Comparison of ENCODE assay signal across 28 mouse cellular contexts in genomic region chr8:8037929-8038328, GRCm38 (mm10).
A peak's percentile ranks its signal among the peaks of the same experiment; 100 is the strongest.
DNase-seq lines count a peak whose midpoint lies in the region; ATAC-seq and TF ChIP-seq lines count a peak whose summit lies in the region.
"Had no signal": no experiment of that assay in that cellular context is flagged by ENCODE, and none has a peak within 500 bp of the region (broad histone marks: within the 10 kb centered on the region; RNA-seq: fewer than 3 reads in every experiment).

No protein-coding gene starts in this region.

- no peak for TF ChIP-seq CTCF in midbrain, postnatal 0 days (IDR thresholded peaks at IDR 0.05)

- 11% methylated on average over 1 of the region's 1 CpGs for WGBS in midbrain, embryonic 10.5 days
- 46% methylated on average over 1 of the region's 1 CpGs for WGBS in midbrain, postnatal 0 days
- 59% methylated on average over 1 of the region's 1 CpGs for WGBS in intestine, embryonic 16.5 days

- H3K36me3 ChIP-seq in midbrain, embryonic 10.5 days, result no peaks in the 10 kb centered on the region
- no peaks in the 10 kb centered on the region for H3K36me3 ChIP-seq in midbrain, postnatal 0 days (ENCODE audit: insufficient read depth, low read length)
- H3K36me3 ChIP-seq in intestine, embryonic 16.5 days (ENCODE audit: control insufficient read depth, insufficient read depth, low read length), result no peaks in the 10 kb centered on the region
- H3K36me3 ChIP-seq: embryonic facial prominence, embryonic 12.5 days; G1E; heart, embryonic 15.5 days; liver, embryonic 15.5 days; neural tube, embryonic 13.5 days had no signal

- H3K9me3 ChIP-seq in midbrain, embryonic 10.5 days (replicated peaks), result no peaks in the 10 kb centered on the region
- no peaks in the 10 kb centered on the region for H3K9me3 ChIP-seq in midbrain, postnatal 0 days (ENCODE audit: low read length)
- no peaks in the 10 kb centered on the region for H3K9me3 ChIP-seq in intestine, embryonic 16.5 days (ENCODE audit: control insufficient read depth, low read length)
- H3K9me3 ChIP-seq: embryonic facial prominence, embryonic 12.5 days; forebrain, embryonic 13.5 days; G1E; heart, embryonic 15.5 days; liver, embryonic 15.5 days; neural tube, embryonic 13.5 days had no signal

- no peak overlapping the region for H3K4me2 ChIP-seq in midbrain, postnatal 0 days (ENCODE audit: low read depth, low read length, poor library complexity, severe bottlenecking)
- H3K4me2 ChIP-seq in intestine, embryonic 16.5 days (ENCODE audit: low read depth, low read length), result no peak overlapping the region
- H3K4me2 ChIP-seq: embryonic facial prominence, embryonic 12.5 days; forebrain, embryonic 13.5 days; heart, embryonic 15.5 days; liver, embryonic 15.5 days; neural tube, embryonic 13.5 days had no signal

- peaks cover 87% of the 10 kb centered on the region for H3K27me3 ChIP-seq in midbrain, embryonic 10.5 days (ENCODE audit: low read depth, poor library complexity, severe bottlenecking)
- H3K27me3 ChIP-seq in midbrain, postnatal 0 days (ENCODE audit: insufficient read depth, low read length), result no peaks in the 10 kb centered on the region
- H3K27me3 ChIP-seq in intestine, embryonic 16.5 days (replicated peaks; ENCODE audit: control insufficient read depth, insufficient read depth, low read length), result no peaks in the 10 kb centered on the region
- H3K27me3 ChIP-seq: CH12.LX; embryonic facial prominence, embryonic 12.5 days; forebrain, embryonic 13.5 days; heart, embryonic 15.5 days; liver, embryonic 15.5 days; neural tube, embryonic 13.5 days had no signal

- H3K9ac ChIP-seq in midbrain, postnatal 0 days (replicated peaks; ENCODE audit: low read length, poor library complexity, severe bottlenecking), result no peak overlapping the region
- no peak overlapping the region for H3K9ac ChIP-seq in intestine, embryonic 16.5 days (ENCODE audit: low read depth, low read length)
- H3K9ac ChIP-seq: embryonic facial prominence, embryonic 12.5 days; forebrain, embryonic 13.5 days; heart, embryonic 15.5 days; liver, embryonic 15.5 days; neural tube, embryonic 13.5 days had no signal

- H3K27ac ChIP-seq in midbrain, embryonic 10.5 days (replicated peaks), result no peak overlapping the region
- H3K27ac ChIP-seq in midbrain, postnatal 0 days (ENCODE audit: low read depth, low read length), result no peak overlapping the region
- no peak overlapping the region for H3K27ac ChIP-seq in intestine, embryonic 16.5 days (ENCODE audit: low read length)
- H3K27ac ChIP-seq: embryonic facial prominence, embryonic 12.5 days; forebrain, embryonic 13.5 days; gastrocnemius, adult 2 months; heart, embryonic 15.5 days; hindbrain, postnatal 0 days; left cerebral cortex, adult 2 months; liver, embryonic 15.5 days; neural tube, embryonic 13.5 days had no signal

- no peak for ATAC-seq in midbrain, postnatal 0 days (ENCODE audit: low FRiP score)
- ATAC-seq in intestine, embryonic 16.5 days, result peak; percentile 74
- no peak for ATAC-seq in erythroid progenitor cell, adult 5-6 weeks (replicated peaks; ENCODE audit: low FRiP score, poor library complexity, severe bottlenecking)
- ATAC-seq: forebrain, embryonic 13.5 days; hindbrain, postnatal 0 days had no signal

- peaks cover 9% of the 10 kb centered on the region for H3K4me1 ChIP-seq in midbrain, embryonic 10.5 days
- H3K4me1 ChIP-seq in midbrain, postnatal 0 days (ENCODE audit: insufficient read depth, low read length), result no peaks in the 10 kb centered on the region
- H3K4me1 ChIP-seq in intestine, embryonic 16.5 days (ENCODE audit: control insufficient read depth, insufficient read depth, low read length), result no peaks in the 10 kb centered on the region
- H3K4me1 ChIP-seq: embryonic facial prominence, embryonic 12.5 days; forebrain, embryonic 13.5 days; heart, embryonic 15.5 days; liver, embryonic 15.5 days; neural tube, embryonic 13.5 days had no signal

- no peak overlapping the region for H3K4me3 ChIP-seq in midbrain, embryonic 10.5 days
- H3K4me3 ChIP-seq in midbrain, postnatal 0 days (ENCODE audit: low read depth, low read length), result no peak overlapping the region
- no peak overlapping the region for H3K4me3 ChIP-seq in intestine, embryonic 16.5 days (ENCODE audit: low read length)
- H3K4me3 ChIP-seq: embryonic facial prominence, embryonic 12.5 days; forebrain, embryonic 13.5 days; gastrocnemius, adult 2 months; heart, embryonic 15.5 days; left cerebral cortex, adult 2 months; liver, embryonic 15.5 days; neural tube, embryonic 13.5 days had no signal

- peak; percentile 59 for DNase-seq in midbrain, embryonic 10.5 days (ENCODE audit: low spot score)
- no peak for DNase-seq in midbrain, postnatal 0 days (ENCODE audit: low spot score)
- peak; percentile 83 for DNase-seq in embryo, embryonic 10.5 days (ENCODE audit: low spot score)
- no peak for DNase-seq in spleen, postnatal 36 days (ENCODE audit: low spot score in 2 of 2)
- DNase-seq in lung, adult 18-20 months, result no peak
- DNase-seq: adrenal gland, postnatal 10 days; B cell, adult 2 months; cerebellum, adult 18-20 months; cerebellum, postnatal 14 days; gastrocnemius, adult 2 months; heart, postnatal 36 days; kidney, adult 18-20 months; layer of hippocampus, adult 9-11 months; liver; lung, postnatal 4 days; thymus, adult 18-20 months; thymus, postnatal 36 days had no signal

Comparison
In these comparisons a context has a peak if more than half of its experiments do, and no peak if none do; other contexts are left out.
1. DNase-seq: peak in midbrain, embryonic 10.5 days (single experiment) and embryo, embryonic 10.5 days (single experiment); none in midbrain, postnatal 0 days (single experiment), spleen, postnatal 36 days (0 of 2) and lung, adult 18-20 months (0 of 2).